13 mouse cellular contexts compared by ENCODE assay signal in the genomic region with DNA sequence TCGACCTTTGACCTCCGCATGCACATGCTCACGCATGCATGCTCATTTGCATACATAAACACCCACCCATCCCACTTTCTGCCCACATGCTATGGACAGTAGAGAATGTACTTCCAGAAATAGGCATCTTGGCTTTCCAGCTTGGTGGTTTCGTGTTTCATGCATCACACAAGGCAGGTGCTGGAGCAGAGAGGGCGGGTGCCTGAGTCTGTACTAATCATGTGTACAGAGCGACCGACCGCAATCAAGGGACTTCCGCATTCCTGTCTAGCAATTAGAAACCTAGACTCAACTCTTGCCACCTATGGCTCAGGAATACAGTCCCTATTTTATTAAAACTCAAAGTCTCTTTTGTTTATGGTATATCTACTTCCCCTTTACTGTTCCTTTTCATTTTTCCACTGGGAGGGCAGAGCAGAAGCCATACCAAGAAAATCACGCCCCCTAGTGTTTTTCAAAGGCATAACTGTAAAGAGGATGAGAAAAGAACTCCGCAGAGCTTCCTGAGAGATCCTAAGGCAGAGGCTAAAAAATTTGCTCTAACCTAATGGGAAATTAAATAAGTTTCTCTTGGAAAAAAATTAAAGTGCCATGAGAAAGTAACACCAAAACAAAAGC. TPM values are rescaled to one million over a fixed set of nuclear protein-coding genes. Genes with fewer than 3 reads are reported as not detected.
DNase-seq lines count a peak whose midpoint lies in the region; ATAC-seq and TF ChIP-seq lines count a peak whose summit lies in the region.
"Had no signal": no experiment of that assay in that cellular context is flagged by ENCODE, and none has a peak within 500 bp of the region (broad histone marks: within the 10 kb centered on the region; RNA-seq: fewer than 3 reads in every experiment).

No protein-coding gene starts in this region.

- H3K4me3 ChIP-seq in gastrocnemius, adult 2 months, result peak overlapping the region; percentile 57
- H3K4me3 ChIP-seq in forebrain, embryonic 13.5 days, result no peak overlapping the region
- H3K4me3 ChIP-seq: erythroblast, embryonic 14.5 days; limb, embryonic 13.5 days; midbrain, embryonic 13.5 days had no signal

- H3K4me2 ChIP-seq in forebrain, embryonic 13.5 days, result no peak overlapping the region
- H3K4me2 ChIP-seq: heart, embryonic 11.5 days; limb, embryonic 13.5 days; midbrain, embryonic 13.5 days had no signal

- 81% methylated on average over 11 of the region's 11 CpGs for WGBS in forebrain, embryonic 13.5 days

- no peaks in the 10 kb centered on the region for H3K9me3 ChIP-seq in forebrain, embryonic 13.5 days (replicated peaks)
- H3K9me3 ChIP-seq: limb, embryonic 13.5 days; midbrain, embryonic 13.5 days had no signal

- intact Hi-C loops in gastrocnemius, adult 2 months (cut with DNase I), result no loop called here

- no peaks in the 10 kb centered on the region for H3K4me1 ChIP-seq in forebrain, embryonic 13.5 days
- H3K4me1 ChIP-seq: midbrain, embryonic 13.5 days had no signal

- no peaks in the 10 kb centered on the region for H3K36me3 ChIP-seq in forebrain, embryonic 13.5 days (ENCODE audit: poor library complexity, severe bottlenecking)
- H3K36me3 ChIP-seq: limb, embryonic 13.5 days; midbrain, embryonic 13.5 days had no signal

- DNase-seq in gastrocnemius, adult 2 months, result peak; percentile 59
- no peak for DNase-seq in gastrocnemius, postnatal 25 days
- DNase-seq in A20 (ENCODE audit: low read depth, low spot score), result peak; percentile 7
- DNase-seq in lung, postnatal 25 days (ENCODE audit: low spot score), result peak; percentile 69
- DNase-seq in adrenal gland, adult 8-10 months, result no peak
- DNase-seq in urinary bladder, postnatal 25 days (ENCODE audit: low spot score), result no peak
- DNase-seq: cerebellum, adult 11 months had no signal

- peak; percentile 39 to 47 for ATAC-seq in hematopoietic stem cell, adult 5-6 weeks (replicated peaks in 1 of 2; ENCODE audit: insufficient read depth in 1 of 2, low FRiP score in 2 of 2, low TSS enrichment in 1 of 2, low read depth in 1 of 2, poor library complexity in 2 of 2, severe bottlenecking in 2 of 2)
- no peak for ATAC-seq in forebrain, embryonic 13.5 days
- ATAC-seq: midbrain, embryonic 13.5 days had no signal

- no peaks in the 10 kb centered on the region for H3K27me3 ChIP-seq in forebrain, embryonic 13.5 days
- H3K27me3 ChIP-seq: limb, embryonic 13.5 days; midbrain, embryonic 13.5 days had no signal

- no peak overlapping the region for H3K9ac ChIP-seq in forebrain, embryonic 13.5 days
- H3K9ac ChIP-seq: limb, embryonic 13.5 days; midbrain, embryonic 13.5 days had no signal

- H3K27ac ChIP-seq in gastrocnemius, adult 2 months, result peak overlapping the region; percentile 74
- no peak overlapping the region for H3K27ac ChIP-seq in forebrain, embryonic 13.5 days
- H3K27ac ChIP-seq: limb, embryonic 13.5 days; midbrain, embryonic 13.5 days had no signal

- TF ChIP-seq CTCF in gastrocnemius, adult 2 months (IDR thresholded peaks at IDR 0.05), result peak; percentile 67

RNA-seq across cellular contexts. Expression of gene Clic5, which starts 22.5 kb away (rescaled TPM):
- 100 to 1,000 TPM; 121 to 159 TPM for total RNA-seq in gastrocnemius, adult 2 months (2021)
- total RNA-seq in gastrocnemius, postnatal 25 days (2021), result 100 to 1,000 TPM; 137 to 153 TPM
- 14.0 and 16.1 TPM in 2 replicates for total RNA-seq in hematopoietic stem cell, adult 5-6 weeks (2017)
- 0.04 and 0.09 TPM in 2 replicates for polyA plus RNA-seq in forebrain, embryonic 13.5 days (2015; fragmentation: Nextera tagmentation; extraction: Ambion mirVana)
- total RNA-seq in adrenal gland, adult 8-10 months (2022), result 10 to 100 TPM in 3 of 4 experiments, 1 to 10 TPM in 1; 9.6 to 20.2 (median 13.6) TPM
- polyA plus RNA-seq: erythroblast, embryonic 14.5 days had no signal

Comparison
In these comparisons a context has a peak if more than half of its experiments do, and no peak if none do; other contexts are left out.
1. DNase-seq: peak in gastrocnemius, adult 2 months (single experiment), A20 (single experiment) and lung, postnatal 25 days (single experiment); none in gastrocnemius, postnatal 25 days (single experiment), adrenal gland, adult 8-10 months (single experiment) and urinary bladder, postnatal 25 days (single experiment).